Mouse (Mus musculus): ENCODE data around the gene Slit3.

DNA sequence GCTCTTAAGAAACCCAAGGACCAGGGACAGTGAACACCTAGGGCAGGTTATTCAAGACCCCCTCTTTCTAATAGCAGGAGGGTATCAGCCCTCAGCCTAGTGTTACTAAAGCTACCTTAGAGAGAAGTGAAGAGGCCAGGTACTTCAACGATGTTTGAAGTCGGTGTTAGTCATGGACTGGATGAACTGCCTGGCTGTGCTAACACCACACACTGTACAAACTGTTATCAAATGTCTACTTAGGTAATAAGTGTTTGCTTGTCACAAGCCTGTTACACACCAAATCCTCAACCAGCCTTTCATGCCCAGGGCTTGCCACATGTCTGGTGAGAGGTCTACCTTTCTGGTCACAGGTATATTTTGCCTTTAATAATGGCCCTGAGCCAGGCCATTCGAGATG is 153.0 kb downstream of the Slit3 start:
- TF ChIP-seq POLR2A (IDR thresholded peaks at IDR 0.05; ENCODE audit: control insufficient read depth in 1 of 2, insufficient read depth in 1 of 2, low read depth in 1 of 2, low read length in 2 of 2, poor library complexity in 1 of 2) = no peak
- no peak for TF ChIP-seq EP300 (IDR thresholded peaks at IDR 0.05; ENCODE audit: low read depth in 1 of 2, low read length in 2 of 2)
- TF ChIP-seq GATA1 (IDR thresholded peaks at IDR 0.05; ENCODE audit: low read depth, low read length) = no peak
- TF ChIP-seq ZKSCAN1 (IDR thresholded peaks at IDR 0.05; ENCODE audit: low read depth, low read length) = no peak
- TF ChIP-seq USF1 (IDR thresholded peaks at IDR 0.05; ENCODE audit: low read depth, low read length) = no peak
- no peak for TF ChIP-seq CHD2 (IDR thresholded peaks at IDR 0.05; ENCODE audit: low read length)
- TF ChIP-seq BHLHE40 (IDR thresholded peaks at IDR 0.05; ENCODE audit: borderline replicate concordance, low read depth, low read length) = no peak
- TF ChIP-seq CTCF (IDR thresholded peaks at IDR 0.05 in 2 of 3, conservative IDR thresholded peaks at IDR 0.05 in 1 of 3; ENCODE audit: control insufficient read depth in 1 of 3, insufficient read depth in 1 of 3, low read depth in 2 of 3, low read length in 3 of 3, poor library complexity in 1 of 3, severe bottlenecking in 1 of 3) = no peak
- no peak for TF ChIP-seq USF2 (IDR thresholded peaks at IDR 0.05; ENCODE audit: borderline replicate concordance in 1 of 2, insufficient read depth in 1 of 2, low read depth in 1 of 2, low read length in 2 of 2)
- TF ChIP-seq SIN3A (IDR thresholded peaks at IDR 0.05; ENCODE audit: low read length) = no peak

Measured in MEL (cell line).